Mouse (Mus musculus) cerebellum, postnatal 25 days (tissue): ENCODE measurements around the gene Akap8l.

ENCODE experiments used
- DNase-seq, 2 experiments: peaks; one replicate each; pipeline ENCODE4 v3.0.0; 2021; ENCODE audit warnings: mixed read lengths in 2 of 2

The Akap8l gene

GRCm38 (mm10) chr17:32356766-32357760, 6.7 kb upstream of the Akap8l start:
- DNase-seq = peak in 1 of 2 experiments; percentile 7

- no peak for DNase-seq
Observed at GRCm38 (mm10) chr17:32356281-32356680, 5.9 kb upstream of the Akap8l start.

DNA sequence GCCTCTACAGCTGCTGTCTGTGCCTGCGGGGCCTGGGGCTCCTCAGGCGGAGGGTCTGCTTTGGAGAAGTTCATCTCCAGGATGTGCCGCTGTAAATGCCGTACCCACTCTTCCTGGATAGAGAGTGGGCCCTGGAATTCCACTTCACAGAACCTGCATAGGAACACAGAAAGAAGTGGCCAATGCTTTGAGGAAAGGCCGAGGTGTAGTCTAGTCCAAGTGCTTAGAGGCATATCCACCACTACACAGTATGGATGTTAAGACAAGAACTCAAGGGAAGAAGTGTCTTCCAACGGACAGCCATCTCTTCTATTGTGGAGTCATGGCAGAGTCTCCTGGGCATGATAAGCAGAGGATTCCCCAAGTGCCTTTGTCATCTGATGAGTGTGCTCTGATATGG, 4.6 kb upstream of the Akap8l start:
- DNase-seq = no peak

DNA sequence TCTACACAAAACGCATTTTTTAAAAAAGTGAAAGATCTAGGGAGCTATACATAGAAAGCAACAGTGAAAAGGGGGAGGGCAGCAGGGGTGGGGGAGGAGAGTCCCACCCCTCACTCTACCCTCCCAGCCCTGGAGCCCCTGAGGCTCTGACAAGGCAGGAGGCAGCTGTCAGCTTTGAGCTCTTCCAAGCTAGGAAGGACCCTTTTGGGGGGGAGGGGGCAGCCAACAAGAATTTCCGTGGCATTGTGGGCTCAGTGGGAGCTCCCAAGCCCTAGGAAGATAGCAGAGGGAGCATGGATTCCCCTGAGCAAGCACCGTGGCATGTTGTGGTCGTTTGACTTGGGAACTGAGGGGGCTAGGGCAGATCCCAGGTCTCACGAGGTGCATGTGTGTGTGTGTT, 3.8 kb upstream of the Akap8l start:
- DNase-seq = no peak

DNA sequence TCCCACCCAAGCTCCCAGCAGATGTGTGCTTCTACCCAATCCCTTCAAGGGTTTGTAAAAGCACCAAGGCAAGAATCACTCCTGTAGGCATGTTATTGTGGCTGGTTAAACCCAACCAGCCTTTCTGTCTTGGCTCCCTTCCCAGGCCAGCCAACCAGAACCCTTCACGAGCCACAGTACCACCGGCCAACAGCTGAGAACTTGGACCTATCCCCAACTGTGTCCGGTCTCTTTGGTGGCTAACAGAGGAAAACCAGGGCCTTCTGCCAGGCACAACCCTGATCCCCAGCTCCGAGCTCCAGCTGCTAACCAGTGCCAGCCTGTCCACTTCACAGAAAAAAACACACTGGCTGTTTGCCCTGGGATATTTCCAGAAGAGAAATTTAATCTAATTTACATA, 3.3 kb upstream of the Akap8l start:
- peak; percentile 70 to 83 for DNase-seq

DNA sequence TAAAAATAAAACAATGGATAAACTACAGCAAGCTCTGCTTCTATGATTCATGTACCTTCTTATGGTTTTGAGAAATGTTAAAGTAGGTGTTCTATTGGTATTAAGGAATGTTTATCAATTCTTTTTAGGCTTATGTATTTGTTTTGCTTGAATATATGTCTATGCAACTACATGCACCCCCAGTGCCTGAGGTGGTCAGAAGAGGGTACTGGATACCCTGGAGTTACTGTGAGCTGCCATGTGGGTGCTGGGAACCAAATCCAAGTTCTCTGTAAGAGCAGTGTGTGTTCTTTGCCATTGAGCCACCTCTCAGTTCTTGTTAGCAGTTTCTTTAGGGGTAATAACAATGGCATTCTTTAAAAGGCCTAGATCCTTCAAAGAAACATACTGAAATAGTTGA, 1.3 kb upstream of the Akap8l start:
- no peak for DNase-seq

GRCm38 (mm10) chr17:32351269-32351668, 862 bp upstream of the Akap8l start:
- no peak for DNase-seq

DNA sequence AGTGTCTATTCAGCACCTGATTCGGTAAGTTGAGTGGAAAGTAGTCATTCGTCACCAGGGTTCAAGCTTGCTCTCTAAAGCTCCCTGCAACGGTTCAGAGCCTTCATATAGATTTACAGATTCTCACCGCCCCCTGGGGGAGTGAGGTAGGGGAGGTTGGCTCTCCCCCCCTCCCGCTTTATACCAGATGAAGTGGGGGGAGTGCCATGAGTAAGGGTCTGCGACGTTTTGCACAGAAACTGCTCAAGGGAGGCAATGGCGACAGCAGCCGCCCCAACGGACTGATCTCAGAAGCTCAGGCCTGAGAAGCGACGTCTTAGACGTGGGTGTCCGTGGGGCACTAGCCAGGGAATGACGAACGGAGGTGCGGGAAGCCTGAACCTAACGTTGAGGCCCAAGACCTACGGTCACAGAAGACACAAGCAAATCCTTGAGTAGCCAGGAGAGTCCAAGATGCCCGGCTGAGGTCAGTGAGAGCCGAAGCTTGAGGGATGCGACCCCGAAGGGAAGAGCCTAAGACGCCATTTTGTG, 491 bp downstream of the Akap8l start:
- no peak for DNase-seq

DNA sequence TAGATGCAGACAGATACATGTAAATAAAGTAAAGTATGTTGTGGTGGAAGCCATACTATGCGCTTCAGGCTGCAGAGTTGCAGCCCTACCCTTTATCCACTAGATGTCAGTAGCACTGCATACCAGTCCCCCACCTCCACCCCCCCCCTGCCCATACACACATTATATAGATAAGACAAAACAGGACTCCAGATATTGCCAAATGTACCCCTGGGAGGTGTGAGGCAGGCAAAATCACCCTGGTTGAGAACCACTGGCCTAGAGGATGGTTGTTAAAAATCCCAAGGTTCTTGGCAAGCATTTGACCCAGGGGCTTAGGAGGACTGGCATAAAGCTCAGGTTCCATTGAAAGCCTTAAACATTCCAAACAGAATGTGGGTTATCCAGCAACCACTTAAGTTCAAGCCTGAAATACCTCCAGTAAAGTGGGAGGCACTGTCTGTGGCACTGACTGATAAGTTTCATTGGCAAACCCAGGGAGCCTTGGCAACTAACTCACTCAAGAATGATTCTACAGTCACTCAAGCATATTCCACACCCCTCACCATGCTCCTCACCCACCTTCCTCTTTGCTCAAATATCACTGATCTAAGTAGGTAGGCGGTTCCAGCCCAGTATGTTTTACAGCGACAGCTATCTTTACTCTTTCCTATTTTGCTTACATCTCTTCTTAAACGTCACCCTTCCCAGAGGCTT, 1.2 kb downstream of the Akap8l start:
- peak; percentile 51 to 70 for DNase-seq

DNA sequence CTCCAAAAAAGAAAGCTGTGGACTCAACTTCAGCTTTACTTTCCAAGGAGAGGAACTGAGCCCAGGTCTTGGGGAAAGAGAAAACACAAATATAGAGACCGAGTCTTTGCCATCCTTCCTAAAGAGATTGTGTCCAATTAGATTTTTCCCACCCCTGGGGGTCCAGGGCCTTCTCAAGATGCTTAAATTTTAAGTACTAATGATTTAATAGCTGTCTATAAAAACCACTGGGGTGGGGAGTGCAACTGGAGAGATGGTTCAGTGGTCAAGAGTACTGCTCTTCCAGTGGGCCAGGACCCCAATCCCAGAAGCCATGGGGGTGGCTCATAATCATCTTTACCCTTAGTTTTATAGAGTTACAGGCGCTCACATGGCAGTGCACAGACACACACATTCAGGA, 2.0 kb downstream of the Akap8l start:
- DNase-seq = no peak

- no peak for DNase-seq
Observed at GRCm38 (mm10) chr17:32341102-32341501, 9.3 kb downstream of the Akap8l start.

GRCm38 (mm10) chr17:32340110-32340509, 10.3 kb downstream of the Akap8l start:
- no peak for DNase-seq

DNA sequence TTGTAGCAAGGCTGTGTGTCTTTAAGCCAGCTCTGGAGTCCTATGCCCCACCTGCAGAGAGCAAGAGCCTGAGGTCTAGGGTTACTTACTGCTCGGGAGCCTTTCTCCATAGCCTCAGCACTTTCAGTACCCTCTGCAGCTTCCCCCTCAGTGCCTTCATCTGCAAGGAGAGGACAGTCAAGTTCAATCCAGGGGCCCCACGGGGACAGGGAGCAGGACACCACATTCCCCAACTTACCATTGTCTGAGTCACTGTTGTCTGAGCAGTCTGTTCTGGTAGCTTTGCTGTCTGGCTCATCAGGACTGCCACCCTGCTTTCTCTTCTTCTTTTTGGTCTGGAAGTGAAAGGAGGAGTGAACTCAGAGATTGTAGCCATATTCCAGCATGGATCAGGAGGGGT, 14.5 kb downstream of the Akap8l start:
- DNase-seq = no peak

DNA sequence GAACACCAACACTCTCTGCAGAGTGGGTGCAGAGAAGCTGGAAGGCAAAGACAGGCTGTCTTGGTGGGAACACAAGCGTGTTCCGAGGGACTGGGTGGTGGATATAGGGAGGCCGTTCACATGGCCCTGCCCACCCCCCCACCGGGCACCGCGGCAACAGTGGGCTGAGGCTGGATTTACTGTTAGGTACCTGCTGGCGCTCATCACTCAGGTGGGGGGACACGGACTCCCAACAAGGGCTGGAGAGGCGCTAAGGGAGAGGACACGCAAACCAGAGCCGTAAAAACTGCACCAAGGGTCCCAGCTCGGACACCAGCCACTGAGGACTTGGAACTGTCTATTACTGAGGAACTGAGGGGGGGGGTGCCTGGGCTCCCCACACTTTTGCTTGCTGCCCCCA, 15.5 kb downstream of the Akap8l start:
- no peak for DNase-seq

DNA sequence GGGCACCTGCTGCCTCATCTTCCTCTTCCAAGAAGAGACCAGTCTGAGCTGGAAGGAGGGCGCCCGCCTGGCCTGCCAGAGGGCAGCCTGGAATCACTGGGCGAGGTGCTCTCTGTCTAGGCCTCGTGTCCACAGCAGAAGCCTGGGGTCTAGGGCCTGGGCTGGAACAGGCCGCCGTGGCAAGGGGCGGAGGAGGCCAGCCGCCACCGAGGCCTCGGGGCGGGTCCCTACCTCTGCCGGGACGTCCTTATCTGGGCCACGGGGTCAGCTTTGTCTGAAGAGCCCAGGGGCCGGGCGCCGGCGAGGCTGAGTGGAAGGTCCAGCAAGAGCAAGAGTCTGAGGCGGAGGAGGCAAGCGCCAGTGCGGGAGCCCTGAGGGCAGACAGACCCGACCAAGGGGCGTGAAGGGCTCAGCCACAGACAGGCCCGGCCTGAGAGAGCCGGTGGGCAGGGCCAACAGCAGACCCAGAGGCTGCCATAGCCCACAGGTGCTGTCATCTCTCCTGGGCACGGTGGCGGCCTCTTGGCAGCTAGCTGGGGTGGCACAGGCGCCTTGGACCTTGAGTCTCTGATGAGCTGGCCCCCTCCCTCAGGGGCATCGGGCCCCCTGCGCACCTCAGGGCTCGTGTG, 16.6 kb downstream of the Akap8l start:
- no peak for DNase-seq

- DNase-seq = no peak
Observed at GRCm38 (mm10) chr17:32327501-32327900, 22.9 kb downstream of the Akap8l start.

DNA sequence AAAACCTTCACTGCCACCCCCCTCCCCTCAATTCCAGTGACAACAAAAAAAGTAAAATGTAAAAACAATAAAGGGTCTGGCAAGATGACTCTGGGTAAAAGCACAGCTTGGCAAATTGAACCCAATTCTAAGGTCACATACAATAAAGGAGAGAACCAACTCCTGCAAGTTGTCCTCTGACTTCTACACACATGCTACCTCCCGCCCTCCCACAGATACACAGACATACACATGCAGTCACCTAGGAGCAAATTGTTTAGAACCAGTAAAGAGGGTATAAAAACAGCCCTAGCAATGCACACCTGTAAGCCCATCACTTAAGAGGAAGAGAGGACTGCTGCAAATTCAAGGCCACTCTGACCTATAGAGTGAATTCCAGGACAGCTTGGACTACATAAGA, 27.6 kb downstream of the Akap8l start:
- DNase-seq = no peak

DNA sequence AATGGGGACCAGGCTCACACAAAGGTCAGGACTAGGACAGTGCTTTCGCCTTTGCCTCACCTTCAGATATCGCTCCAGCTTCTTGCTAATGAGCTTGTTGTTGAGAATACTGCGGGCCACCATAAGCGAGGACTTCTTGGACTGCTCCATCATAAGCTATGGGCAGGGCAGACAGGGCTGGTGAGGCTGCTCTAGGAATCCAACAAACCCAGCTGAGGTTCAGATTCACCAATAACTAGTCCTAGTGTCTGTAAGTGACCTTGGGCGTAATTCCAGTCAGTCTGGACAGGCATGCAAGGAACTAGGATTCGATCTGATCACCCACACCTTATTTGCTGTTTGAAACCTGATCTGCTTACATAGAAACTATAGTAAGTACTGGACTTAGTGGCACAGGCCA, 28.6 kb downstream of the Akap8l start:
- peak in 1 of 2 experiments; percentile 18 for DNase-seq

DNA sequence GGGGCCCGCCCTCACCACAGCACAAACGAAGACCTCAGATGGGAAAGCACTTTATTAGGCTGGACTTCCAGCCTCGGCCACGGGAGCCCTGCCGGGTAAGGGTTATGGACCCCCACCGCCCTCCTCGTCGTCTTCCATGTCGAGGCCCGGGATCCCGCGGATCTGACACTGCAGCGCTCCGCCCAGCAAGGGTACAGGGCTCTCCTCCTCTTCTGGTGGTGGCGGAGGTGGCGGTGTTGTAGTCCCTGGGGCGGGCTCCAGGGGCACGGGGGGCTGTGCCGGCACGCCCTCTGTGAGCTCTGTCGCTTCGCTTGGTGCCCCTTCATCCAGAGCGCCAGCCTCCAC, 29.0 kb downstream of the Akap8l start:
- no peak for DNase-seq

GRCm38 (mm10) chr17:32320597-32321389, 29.6 kb downstream of the Akap8l start, which contains the start of gene Akap8:
Akap8 (minus strand) TSS chr17:32321238.
- DNase-seq = peak; percentile 97 to 98

- peak in 1 of 2 experiments; percentile 14 for DNase-seq
Observed at GRCm38 (mm10) chr17:32319950-32320349, 30.5 kb downstream of the Akap8l start.

GRCm38 (mm10) chr17:32317708-32318107, 32.7 kb downstream of the Akap8l start:
- DNase-seq = no peak
